Mouse (Mus musculus) left cerebral cortex, adult 2 months (tissue): ENCODE measurements around the gene Grin2b. TPM values are rescaled to one million over a fixed set of nuclear protein-coding genes. Genes with fewer than 3 reads are reported as not detected.

Source experiments
- DNase-seq, 2 experiments: peaks; one replicate each; pipeline ENCODE4 v3.0.0; 2021 to 2022; ENCODE audit warnings: low spot score in 2 of 2, mixed read lengths in 1 of 2; ENCODE audit errors: extremely low spot score in 1 of 2
- H3K27ac ChIP-seq: fragments of 200-600 bp; 2 replicates; pipeline ENCODE4 v1.8.1; 2022
- H3K4me3 ChIP-seq: fragments of 200-600 bp; 2 replicates; pipeline ENCODE4 v1.8.1; 2022
- CTCF ChIP-seq: fragments of 200-600 bp; IDR thresholded peaks from 2 replicates; pipeline ENCODE4 v1.8.1; 2022; ENCODE audit warnings: antibody characterized with exemption, mild to moderate bottlenecking, moderate library complexity
- intact Hi-C: fragments of 180-260 bp; cut with DNase I; formaldehyde crosslinking; loops from one replicate; pipeline ENCODE4 v1.15.1; 2025
- total RNA-seq, 2 experiments: library from RNA; stranded (reverse); gene quantifications; 2 replicates each; pipeline ENCODE4 v1.2.3; 2021

The Grin2b gene
- total RNA-seq, 2 experiments from 2014 or later, result 300 to 306 TPM

- no peak for DNase-seq
- H3K27ac ChIP-seq, result peak overlapping the region; percentile 25; the same call in 1 of the 2 replicates
- intact Hi-C loops, result no loop called here
- no peak overlapping the region for H3K4me3 ChIP-seq
- no peak for TF ChIP-seq CTCF
Observed at GRCm38 (mm10) chr6:136079991-136080734, 93.1 kb downstream of the Grin2b start.

GRCm38 (mm10) chr6:136072326-136073054 lies 100.8 kb downstream of the Grin2b start:
- no peak for DNase-seq
- TF ChIP-seq CTCF, result no peak
- intact Hi-C loops, result no loop called here
- Histone ChIP-seq H3K27ac (no peak overlapping the region), H3K4me3 (no peak overlapping the region)

GRCm38 (mm10) chr6:136070101-136070500 lies 103.2 kb downstream of the Grin2b start:
- TF ChIP-seq CTCF, result no peak
- intact Hi-C loops, result no loop called here
- H3K27ac ChIP-seq, result no peak overlapping the region
- H3K4me3 ChIP-seq, result no peak overlapping the region
- no peak for DNase-seq

GRCm38 (mm10) chr6:136053346-136053745 lies 120.0 kb downstream of the Grin2b start:
- no peak overlapping the region for H3K27ac ChIP-seq
- no peak overlapping the region for H3K4me3 ChIP-seq
- no peak for DNase-seq
- intact Hi-C loops, result no loop called here
- TF ChIP-seq CTCF, result no peak

GRCm38 (mm10) chr6:136050346-136050745 lies 123.0 kb downstream of the Grin2b start:
- intact Hi-C loops, result no loop called here
- TF ChIP-seq CTCF, result no peak
- Histone ChIP-seq H3K4me3 (no peak overlapping the region), H3K27ac (no peak overlapping the region)
- no peak for DNase-seq

- intact Hi-C loops, result loop anchor here (10.0 kb wide), 1 partner anchor 117 kb away; no protein-coding TSS in a partner anchor
- no peak overlapping the region for H3K4me3 ChIP-seq
- no peak for TF ChIP-seq CTCF
- no peak overlapping the region; the same call in 1 of the 2 replicates for H3K27ac ChIP-seq
- DNase-seq, result no peak
Observed at GRCm38 (mm10) chr6:136048084-136048483, 125.2 kb downstream of the Grin2b start.

- TF ChIP-seq CTCF, result no peak
- intact Hi-C loops, result loop anchor here (10.0 kb wide), 1 partner anchor 119 kb away; no protein-coding TSS in a partner anchor
- DNase-seq, result no peak
- H3K27ac ChIP-seq, result no peak overlapping the region
- H3K4me3 ChIP-seq, result no peak overlapping the region
Observed at GRCm38 (mm10) chr6:136046091-136046490, 127.2 kb downstream of the Grin2b start.

- intact Hi-C loops, result loop anchor here (10.0 kb wide), 1 partner anchor 120 kb away; no protein-coding TSS in a partner anchor
- no peak overlapping the region for H3K27ac ChIP-seq
- no peak for TF ChIP-seq CTCF
- no peak for DNase-seq
- no peak overlapping the region for H3K4me3 ChIP-seq
Observed at GRCm38 (mm10) chr6:136044461-136044860, 128.8 kb downstream of the Grin2b start.

GRCm38 (mm10) chr6:136042375-136042774 lies 130.9 kb downstream of the Grin2b start:
- no peak for DNase-seq
- intact Hi-C loops, result loop anchor here (10.0 kb wide), 1 partner anchor 122 kb away; no protein-coding TSS in a partner anchor
- H3K4me3 ChIP-seq, result no peak overlapping the region
- H3K27ac ChIP-seq, result no peak overlapping the region
- peak; percentile 31 for TF ChIP-seq CTCF

GRCm38 (mm10) chr6:136041821-136042220 lies 131.5 kb downstream of the Grin2b start:
- no peak for DNase-seq
- no peak for TF ChIP-seq CTCF
- H3K27ac ChIP-seq, result no peak overlapping the region
- intact Hi-C loops, result loop anchor here (10.0 kb wide), 1 partner anchor 123 kb away; no protein-coding TSS in a partner anchor
- H3K4me3 ChIP-seq, result no peak overlapping the region

GRCm38 (mm10) chr6:136040931-136041330 lies 132.4 kb downstream of the Grin2b start:
- intact Hi-C loops, result loop anchor here (10.0 kb wide), 1 partner anchor 124 kb away; no protein-coding TSS in a partner anchor
- TF ChIP-seq CTCF, result no peak
- Histone ChIP-seq H3K4me3 (no peak overlapping the region), H3K27ac (no peak overlapping the region)
- no peak for DNase-seq
